Mouse (Mus musculus) hindbrain, embryonic 13.5 days (tissue): ENCODE data around the gene Aak1. TPM values are rescaled to one million over a fixed set of nuclear protein-coding genes. Genes with fewer than 3 reads are reported as not detected.

Experiments
- ATAC-seq: fragments of 200-750 bp; cut with Nextera tagmentation; 2 replicates; pipeline ENCODE4 v1.8.0; 2017; ENCODE audit warnings: moderate TSS enrichment; ENCODE audit not compliant: low FRiP score
- H3K27ac ChIP-seq: fragments of 300-500 bp; sonication (generic); 2 replicates; pipeline ENCODE4 v1.5.1; 2015; ENCODE audit warnings: inconsistent platforms, mild to moderate bottlenecking, moderate library complexity
- H3K27me3 ChIP-seq: fragments of 300-500 bp; sonication (generic); 2 replicates; pipeline ENCODE4 v1.6.1; 2015; ENCODE audit warnings: mild to moderate bottlenecking, inconsistent platforms
- H3K36me3 ChIP-seq: fragments of 300-500 bp; sonication (generic); 2 replicates; pipeline ENCODE4 v1.6.1; 2015; ENCODE audit warnings: mild to moderate bottlenecking, inconsistent platforms
- H3K4me1 ChIP-seq: fragments of 300-500 bp; sonication (generic); replicated peaks from 2 replicates; pipeline ENCODE4 v1.6.1; 2015; ENCODE audit warnings: inconsistent platforms
- H3K4me2 ChIP-seq: fragments of 300-500 bp; sonication (generic); 2 replicates; pipeline ENCODE4 v1.6.1; 2015; ENCODE audit warnings: inconsistent platforms, mild to moderate bottlenecking, moderate library complexity
- H3K4me3 ChIP-seq: fragments of 300-500 bp; sonication (generic); 2 replicates; pipeline ENCODE4 v1.5.1; 2015; ENCODE audit warnings: mild to moderate bottlenecking, inconsistent platforms
- H3K9ac ChIP-seq: fragments of 300-500 bp; sonication (generic); 2 replicates; pipeline ENCODE4 v1.6.1; 2015; ENCODE audit warnings: mild to moderate bottlenecking, inconsistent platforms
- H3K9me3 ChIP-seq: fragments of 300-500 bp; sonication (generic); 2 replicates; pipeline ENCODE4 v1.6.1; 2016; ENCODE audit warnings: inconsistent platforms
- WGBS: fragments of 180-500 bp; shearing (Covaris S2); methylation state at CpG from one replicate; pipeline ENCODE4 v1.1.7; 2015; 5-methylcytosine and 5-hydroxymethylcytosine counted together
- polyA plus RNA-seq: library from polyadenylated mRNA; unstranded; fragments of >200 nt; fragmentation: Nextera tagmentation; extraction: Ambion mirVana; gene quantifications from 2 replicates; pipeline ENCODE4 v1.2.1, GENCODE M21; 2015

The Aak1 gene
- polyA plus RNA-seq, 1 experiment from 2014 or later = 34.5 TPM

- Histone ChIP-seq H3K36me3 (no peaks in the 10 kb centered on the region), H3K9ac (no peak overlapping the region), H3K9me3 (no peaks in the 10 kb centered on the region), H3K4me3 (no peak overlapping the region), H3K27me3 (no peaks in the 10 kb centered on the region), H3K4me1 (no peaks in the 10 kb centered on the region), H3K27ac (no peak overlapping the region), H3K4me2 (no peak overlapping the region)
- 96% methylated on average over 2 of the region's 2 CpGs for WGBS
- ATAC-seq = no peak
These were observed 57.9 kb downstream of the Aak1 start for GRCm38 (mm10) chr6:86907191-86907590.

GRCm38 (mm10) chr6:86908561-86909150 lies 59.3 kb downstream of the Aak1 start:
- H3K27me3 ChIP-seq = no peaks in the 10 kb centered on the region
- H3K36me3 ChIP-seq = no peaks in the 10 kb centered on the region
- WGBS = 71% methylated on average over 5 of the region's 5 CpGs
- H3K4me1 ChIP-seq = no peaks in the 10 kb centered on the region
- no peaks in the 10 kb centered on the region for H3K9me3 ChIP-seq
- H3K4me2 ChIP-seq = no peak overlapping the region
- H3K9ac ChIP-seq = no peak overlapping the region
- no peak for ATAC-seq
- H3K27ac ChIP-seq = no peak overlapping the region
- no peak overlapping the region for H3K4me3 ChIP-seq

- no peak overlapping the region for H3K27ac ChIP-seq
- H3K9ac ChIP-seq = no peak overlapping the region
- H3K36me3 ChIP-seq = no peaks in the 10 kb centered on the region
- no peak overlapping the region for H3K4me2 ChIP-seq
- H3K27me3 ChIP-seq = no peaks in the 10 kb centered on the region
- ATAC-seq = no peak
- WGBS = 91% methylated on average over 7 of the region's 7 CpGs
- H3K9me3 ChIP-seq = no peaks in the 10 kb centered on the region
- H3K4me3 ChIP-seq = no peak overlapping the region
- no peaks in the 10 kb centered on the region for H3K4me1 ChIP-seq
These were observed 60.6 kb downstream of the Aak1 start for GRCm38 (mm10) chr6:86909881-86910280.

GRCm38 (mm10) chr6:86916157-86916820 lies 67.0 kb downstream of the Aak1 start:
- Histone ChIP-seq H3K4me2 (no peak overlapping the region), H3K4me3 (no peak overlapping the region), H3K9me3 (no peaks in the 10 kb centered on the region), H3K27me3 (no peaks in the 10 kb centered on the region), H3K9ac (no peak overlapping the region), H3K27ac (no peak overlapping the region), H3K36me3 (no peaks in the 10 kb centered on the region), H3K4me1 (peaks cover 7% of the 10 kb centered on the region)
- no peak for ATAC-seq
- WGBS = 87% methylated on average over 5 of the region's 5 CpGs

GRCm38 (mm10) chr6:86917231-86917630 lies 67.9 kb downstream of the Aak1 start:
- no peak overlapping the region for H3K4me3 ChIP-seq
- no peak overlapping the region; the same call in 1 of the 2 replicates for H3K9ac ChIP-seq
- 71% methylated on average over 4 of the region's 4 CpGs for WGBS
- no peaks in the 10 kb centered on the region for H3K36me3 ChIP-seq
- ATAC-seq = no peak
- no peaks in the 10 kb centered on the region for H3K9me3 ChIP-seq
- H3K4me1 ChIP-seq = peaks cover 10% of the 10 kb centered on the region
- no peak overlapping the region for H3K27ac ChIP-seq
- no peak overlapping the region for H3K4me2 ChIP-seq
- H3K27me3 ChIP-seq = no peaks in the 10 kb centered on the region

GRCm38 (mm10) chr6:86918058-86918835 lies 68.9 kb downstream of the Aak1 start:
- 85% methylated on average over 7 of the region's 7 CpGs for WGBS
- H3K9me3 ChIP-seq = no peaks in the 10 kb centered on the region
- H3K4me2 ChIP-seq = no peak overlapping the region
- H3K27me3 ChIP-seq = no peaks in the 10 kb centered on the region
- H3K27ac ChIP-seq = no peak overlapping the region
- peaks cover 10% of the 10 kb centered on the region for H3K4me1 ChIP-seq
- no peak for ATAC-seq
- no peak overlapping the region for H3K9ac ChIP-seq
- H3K4me3 ChIP-seq = no peak overlapping the region
- no peaks in the 10 kb centered on the region for H3K36me3 ChIP-seq

- no peak overlapping the region for H3K9ac ChIP-seq
- no peak for ATAC-seq
- no peak overlapping the region for H3K4me3 ChIP-seq
- H3K4me2 ChIP-seq = no peak overlapping the region
- WGBS = 29% methylated on average over 4 of the region's 4 CpGs
- H3K36me3 ChIP-seq = peaks cover 13% of the 10 kb centered on the region
- H3K27ac ChIP-seq = no peak overlapping the region
- H3K9me3 ChIP-seq = no peaks in the 10 kb centered on the region
- H3K27me3 ChIP-seq = no peaks in the 10 kb centered on the region
- peaks cover 8% of the 10 kb centered on the region for H3K4me1 ChIP-seq
These were observed 72.6 kb downstream of the Aak1 start for GRCm38 (mm10) chr6:86921880-86922279.

- Histone ChIP-seq H3K27ac (no peak overlapping the region), H3K36me3 (peaks cover 33% of the 10 kb centered on the region), H3K9me3 (no peaks in the 10 kb centered on the region), H3K4me3 (no peak overlapping the region), H3K9ac (no peak overlapping the region), H3K4me1 (0 out of 2 replicates have a peak, but pooled peaks cover 3% of the 10 kb centered on the region), H3K4me2 (no peak overlapping the region), H3K27me3 (no peaks in the 10 kb centered on the region)
- ATAC-seq = no peak
- 94% methylated on average over 4 of the region's 4 CpGs for WGBS
These were observed 75.4 kb downstream of the Aak1 start for GRCm38 (mm10) chr6:86924746-86925145.

- peaks cover 11% of the 10 kb centered on the region; the same call in 1 of the 2 replicates for H3K9me3 ChIP-seq
- no peak for ATAC-seq
- H3K9ac ChIP-seq = no peak overlapping the region
- no peak overlapping the region for H3K4me3 ChIP-seq
- no peak overlapping the region for H3K4me2 ChIP-seq
- H3K36me3 ChIP-seq = peaks cover 51% of the 10 kb centered on the region
- H3K27ac ChIP-seq = no peak overlapping the region
- WGBS = 92% methylated on average over 5 of the region's 5 CpGs
- no peaks in the 10 kb centered on the region for H3K27me3 ChIP-seq
- no peaks in the 10 kb centered on the region for H3K4me1 ChIP-seq
These were observed 85.2 kb downstream of the Aak1 start for GRCm38 (mm10) chr6:86934541-86934940.

GRCm38 (mm10) chr6:86939797-86940196 lies 90.5 kb downstream of the Aak1 start:
- peaks cover 11% of the 10 kb centered on the region; the same call in 1 of the 2 replicates for H3K9me3 ChIP-seq
- ATAC-seq = no peak
- H3K9ac ChIP-seq = no peak overlapping the region
- no peak overlapping the region for H3K4me2 ChIP-seq
- 96% methylated on average over 7 of the region's 7 CpGs for WGBS
- H3K27me3 ChIP-seq = no peaks in the 10 kb centered on the region
- no peak overlapping the region for H3K4me3 ChIP-seq
- no peak overlapping the region for H3K27ac ChIP-seq
- peaks cover 67% of the 10 kb centered on the region for H3K36me3 ChIP-seq
- no peaks in the 10 kb centered on the region for H3K4me1 ChIP-seq

GRCm38 (mm10) chr6:86940966-86941365 lies 91.6 kb downstream of the Aak1 start:
- Histone ChIP-seq H3K4me2 (no peak overlapping the region), H3K27me3 (no peaks in the 10 kb centered on the region), H3K36me3 (peaks cover 67% of the 10 kb centered on the region), H3K9ac (no peak overlapping the region), H3K4me3 (no peak overlapping the region), H3K9me3 (0 out of 2 replicates have a peak, but pooled peaks cover under 1% of the 10 kb centered on the region), H3K4me1 (no peaks in the 10 kb centered on the region), H3K27ac (no peak overlapping the region)
- ATAC-seq = no peak
- 98% methylated on average over 9 of the region's 9 CpGs for WGBS

- Histone ChIP-seq H3K36me3 (peaks cover 46% of the 10 kb centered on the region), H3K27me3 (no peaks in the 10 kb centered on the region), H3K4me3 (no peak overlapping the region), H3K9me3 (no peaks in the 10 kb centered on the region), H3K4me2 (no peak overlapping the region), H3K9ac (no peak overlapping the region), H3K27ac (no peak overlapping the region), H3K4me1 (peaks cover 5% of the 10 kb centered on the region; the same call in 1 of the 2 replicates)
- no peak for ATAC-seq
- 91% methylated on average over 8 of the region's 8 CpGs for WGBS
These were observed 97.8 kb downstream of the Aak1 start for GRCm38 (mm10) chr6:86947100-86947499.
